Mouse (Mus musculus): ENCODE measurements around the gene Edaradd. TPM values are rescaled to one million over a fixed set of nuclear protein-coding genes. Genes with fewer than 3 reads are reported as not detected.

Edaradd gene
- polyA plus RNA-seq, 1 experiment from 2014 or later: 0.06 TPM

Other genes starting within 250 kb of the Edaradd start
- 4.4 and 5.0 TPM in 2 replicates for gene Actn2, start 179.7 kb downstream of the Edaradd start, polyA plus RNA-seq (2015; fragmentation: Nextera tagmentation; extraction: Ambion mirVana)
- 14.5 and 20.8 TPM in 2 replicates for gene Heatr1, start 125.4 kb downstream of the Edaradd start, polyA plus RNA-seq (2015; fragmentation: Nextera tagmentation; extraction: Ambion mirVana)
- 12.7 and 14.6 TPM in 2 replicates for gene Lgals8, start 55.5 kb downstream of the Edaradd start, polyA plus RNA-seq (2015; fragmentation: Nextera tagmentation; extraction: Ambion mirVana)
- 1.9 TPM in 2 replicates for gene Ero1lb, start 45.4 kb upstream of the Edaradd start, polyA plus RNA-seq (2015; fragmentation: Nextera tagmentation; extraction: Ambion mirVana)